Mouse (Mus musculus) brown adipose tissue, adult 24 weeks (tissue): ENCODE results near the gene Sqstm1. TPM values are rescaled to one million over a fixed set of nuclear protein-coding genes. Genes with fewer than 3 reads are reported as not detected.
A peak's percentile ranks its signal among the peaks of the same experiment; 100 is the strongest.

Experiments
- H3K27ac ChIP-seq: fragments of 200-500 bp; replicated peaks from 2 replicates; pipeline ENCODE4 v1.5.1; 2012; ENCODE audit warnings: low read depth, mild to moderate bottlenecking, low read length
- H3K4me1 ChIP-seq: fragments of 200-500 bp; 2 replicates; pipeline ENCODE4 v1.6.1; 2012; ENCODE audit warnings: low read length, mixed read lengths; ENCODE audit not compliant: control insufficient read depth, insufficient read depth, insufficient read length
- H3K4me3 ChIP-seq: fragments of 200-500 bp; 2 replicates; pipeline ENCODE4 v1.5.1; 2012; ENCODE audit warnings: low read depth, mild to moderate bottlenecking, low read length, moderate library complexity; ENCODE audit not compliant: insufficient read depth
- polyA plus RNA-seq: library from polyadenylated mRNA; stranded (reverse); fragments of >200 nt; gene quantifications from 2 replicates; pipeline ENCODE4 v1.2.4, GENCODE M21; 2012; ENCODE audit not compliant: missing spikeins, insufficient read depth, insufficient read length

The Sqstm1 gene
- 216 and 235 TPM in 2 replicates for polyA plus RNA-seq

- Histone ChIP-seq H3K4me1 (peaks cover 23% of the 10 kb centered on the region), H3K4me3 (peak within 1 kb of the TSS; percentile 98), H3K27ac (peak within 1 kb of the TSS; percentile 92)
Observed at GRCm38 (mm10) chr11:50210505-50211151, at the start of gene Sqstm1, which contains the start of gene Mgat4b. Gene Sqstm1, minus strand, starts transcription at chr11:50210827. Gene Mgat4b, plus strand, starts transcription at chr11:50210890.

GRCm38 (mm10) chr11:50258310-50258709 lies 47.7 kb upstream of the Sqstm1 start:
- H3K4me3 ChIP-seq = no peak overlapping the region
- peaks cover 9% of the 10 kb centered on the region for H3K4me1 ChIP-seq
- no peak overlapping the region for H3K27ac ChIP-seq

- Histone ChIP-seq H3K4me3 (no peak overlapping the region), H3K4me1 (peaks cover 22% of the 10 kb centered on the region), H3K27ac (no peak overlapping the region; the same call in 1 of the 2 replicates)
Observed at GRCm38 (mm10) chr11:50256615-50257014, 46.0 kb upstream of the Sqstm1 start.

- no peak overlapping the region for H3K27ac ChIP-seq
Observed at GRCm38 (mm10) chr11:50254010-50254580, 43.5 kb upstream of the Sqstm1 start.

GRCm38 (mm10) chr11:50253393-50253792 lies 42.8 kb upstream of the Sqstm1 start:
- Histone ChIP-seq H3K27ac (no peak overlapping the region), H3K4me1 (peaks cover 18% of the 10 kb centered on the region), H3K4me3 (no peak overlapping the region)

More at GRCm38 (mm10) chr11:50254010-50254580, 43.5 kb upstream of the Sqstm1 start:
- Histone ChIP-seq H3K4me3 (no peak overlapping the region), H3K4me1 (peaks cover 20% of the 10 kb centered on the region)

- Histone ChIP-seq H3K4me1 (peaks cover 16% of the 10 kb centered on the region), H3K4me3 (no peak overlapping the region), H3K27ac (peak overlapping the region; percentile 78)
Observed at GRCm38 (mm10) chr11:50252684-50253265, 42.1 kb upstream of the Sqstm1 start.

GRCm38 (mm10) chr11:50252166-50252565 lies 41.5 kb upstream of the Sqstm1 start:
- H3K4me3 ChIP-seq = no peak overlapping the region
- H3K4me1 ChIP-seq = peaks cover 16% of the 10 kb centered on the region
- peak overlapping the region; percentile 78 for H3K27ac ChIP-seq

- no peak overlapping the region for H3K27ac ChIP-seq
- H3K4me3 ChIP-seq = no peak overlapping the region
- H3K4me1 ChIP-seq = peaks cover 13% of the 10 kb centered on the region
Observed at GRCm38 (mm10) chr11:50248473-50249171, 38.0 kb upstream of the Sqstm1 start.

- Histone ChIP-seq H3K4me1 (peaks cover 2% of the 10 kb centered on the region; the same call in 1 of the 2 replicates), H3K4me3 (no peak overlapping the region), H3K27ac (no peak overlapping the region)
Observed at GRCm38 (mm10) chr11:50245269-50245668, 34.6 kb upstream of the Sqstm1 start.

GRCm38 (mm10) chr11:50243926-50244325 lies 33.3 kb upstream of the Sqstm1 start:
- Histone ChIP-seq H3K27ac (peak overlapping the region; percentile 39; the same call in 1 of the 2 replicates), H3K4me3 (no peak overlapping the region), H3K4me1 (peaks cover 13% of the 10 kb centered on the region)

- Histone ChIP-seq H3K4me1 (peaks cover 26% of the 10 kb centered on the region), H3K4me3 (no peak overlapping the region), H3K27ac (peak overlapping the region; percentile 63)
Observed at GRCm38 (mm10) chr11:50240235-50240911, 29.7 kb upstream of the Sqstm1 start.

GRCm38 (mm10) chr11:50238821-50239791 lies 28.5 kb upstream of the Sqstm1 start:
- peaks cover 26% of the 10 kb centered on the region for H3K4me1 ChIP-seq
- peak overlapping the region; percentile 97 for H3K27ac ChIP-seq
- H3K4me3 ChIP-seq = peak overlapping the region; percentile 85; the same call in 1 of the 2 replicates

GRCm38 (mm10) chr11:50238324-50238723 lies 27.7 kb upstream of the Sqstm1 start, which contains the start of gene Ltc4s:
Gene Ltc4s, minus strand, starts transcription at chr11:50238616.
- H3K4me1 ChIP-seq = peaks cover 26% of the 10 kb centered on the region
- peak within 1 kb of the TSS; percentile 85 for H3K4me3 ChIP-seq
- H3K27ac ChIP-seq = peak within 1 kb of the TSS; percentile 97
